Mouse (Mus musculus): ENCODE measurements around the gene Ifnlr1. TPM values are rescaled to one million over a fixed set of nuclear protein-coding genes. Genes with fewer than 3 reads are reported as not detected.
A peak's percentile ranks its signal among the peaks of the same experiment; 100 is the strongest.

Gene Ifnlr1
- total and polyA plus RNA-seq, 3 experiments = 0.04 TPM; not detected in 2

DNA sequence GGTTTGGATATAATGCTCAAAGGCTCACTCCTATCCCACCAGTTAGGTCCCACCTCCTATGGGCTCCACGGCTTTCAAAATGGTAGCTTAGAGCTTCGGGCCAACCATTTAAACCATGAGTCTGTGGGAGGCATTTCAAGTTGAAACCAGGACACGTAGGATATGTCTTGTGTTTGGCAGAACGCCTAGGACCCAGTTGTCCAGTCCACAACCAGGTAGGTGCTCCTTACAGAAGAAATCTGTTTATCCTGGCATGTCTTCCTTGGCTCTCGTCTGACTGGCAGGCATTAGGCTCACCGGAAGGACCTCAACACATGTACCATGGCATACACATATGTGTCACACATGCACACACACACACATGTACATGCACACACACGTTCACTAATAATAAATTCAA lies 3.7 kb downstream of the Ifnlr1 start:
- Histone ChIP-seq H3K27ac (ENCODE audit: insufficient read depth, low read depth) (no peak overlapping the region), H3K27me3 (replicated peaks) (peaks cover 54% of the 10 kb centered on the region), H3K36me3 (replicated peaks in 1 of 2; ENCODE audit: control insufficient read depth in 1 of 2, insufficient read depth in 1 of 2, low read length in 1 of 2) (no peaks in the 10 kb centered on the region), H3K4me1 (ENCODE audit: control insufficient read depth in 1 of 2, insufficient read depth in 2 of 2) (peaks cover 0 to 31% of the 10 kb centered on the region in 2 experiments; a peak in 2 of 4 replicates), H3K4me2 (ENCODE audit: insufficient read depth, low read depth, poor library complexity, severe bottlenecking) (no peak overlapping the region), H3K79me2 (replicated peaks; ENCODE audit: control insufficient read depth, extremely low read depth, insufficient read depth, poor library complexity, severe bottlenecking) (no peaks in the 10 kb centered on the region), H3K9ac (ENCODE audit: insufficient read depth, low read depth) (no peak overlapping the region), H3K9me3 (replicated peaks; ENCODE audit: low read length) (peaks cover 13% of the 10 kb centered on the region), H3K4me3 (replicated peaks in 1 of 3; ENCODE audit: low read depth in 2 of 3, low read length in 2 of 3, poor library complexity in 1 of 3) (no peak overlapping the region)
- dilution Hi-C loops (cut with MboI; ENCODE audit: extremely low pct_ligation_motif_present, extremely low pct_unique_long_range_greater_than_20kb, low sequenced_read_pairs) (no loop called here), in situ Hi-C loops (cut with MboI; ENCODE audit: low pct_ligation_motif_present, low pct_unique_long_range_greater_than_20kb, low sequenced_read_pairs) (no loop called here)
- TF ChIP-seq ZMIZ1 (IDR thresholded peaks at IDR 0.05; ENCODE audit: low read depth, low read length) = no peak
- TF ChIP-seq UBTF (IDR thresholded peaks at IDR 0.05; ENCODE audit: low read depth, low read length) = no peak
- no peak for TF ChIP-seq MXI1 (IDR thresholded peaks at IDR 0.05; ENCODE audit: low read depth, low read length)
- TF ChIP-seq IRF4 (IDR thresholded peaks at IDR 0.05; ENCODE audit: low read depth, low read length) = no peak
- TF ChIP-seq ZKSCAN1 (IDR thresholded peaks at IDR 0.05; ENCODE audit: borderline replicate concordance, low read depth, low read length) = no peak
- no peak for TF ChIP-seq ELF1 (IDR thresholded peaks at IDR 0.05; ENCODE audit: low read depth, low read length)
- no peak for TF ChIP-seq RAD21 (IDR thresholded peaks at IDR 0.05; ENCODE audit: low read depth, low read length)
- no peak for TF ChIP-seq EP300 (IDR thresholded peaks at IDR 0.05; ENCODE audit: low read length)
- no peak for TF ChIP-seq JUN (IDR thresholded peaks at IDR 0.05; ENCODE audit: insufficient read depth, low read depth, low read length)
- no peak for DNase-seq (ENCODE audit: extremely low read depth)

DNA sequence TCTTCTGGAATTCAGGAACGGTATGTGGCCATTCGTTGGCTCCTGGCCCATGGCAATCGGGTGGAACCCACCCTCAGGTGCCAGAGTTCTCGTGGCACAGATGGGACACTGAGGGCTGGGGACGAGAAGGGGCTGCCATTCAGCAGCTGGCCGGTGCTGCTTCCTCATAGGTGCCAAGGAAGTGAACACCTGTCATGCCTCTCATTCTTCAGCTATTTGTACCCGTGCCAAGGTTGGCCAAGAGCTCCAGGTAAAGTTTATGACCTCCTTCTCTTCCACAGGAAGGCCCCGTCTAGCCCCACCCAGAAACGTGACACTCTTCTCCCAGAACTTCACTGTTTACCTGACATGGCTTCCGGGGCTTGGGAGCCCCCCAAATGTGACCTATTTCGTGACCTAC lies 4.2 kb downstream of the Ifnlr1 start:
- H3K4me3 ChIP-seq (replicated peaks in 1 of 3; ENCODE audit: low read depth in 2 of 3, low read length in 2 of 3, poor library complexity in 1 of 3) = no peak overlapping the region
- peaks cover 13% of the 10 kb centered on the region for H3K9me3 ChIP-seq (replicated peaks; ENCODE audit: low read length)
- no peak overlapping the region for H3K27ac ChIP-seq (ENCODE audit: insufficient read depth, low read depth)
- no peaks in the 10 kb centered on the region for H3K36me3 ChIP-seq (replicated peaks in 1 of 2; ENCODE audit: control insufficient read depth in 1 of 2, insufficient read depth in 1 of 2, low read length in 1 of 2)
- H3K4me2 ChIP-seq (ENCODE audit: insufficient read depth, low read depth, poor library complexity, severe bottlenecking) = no peak overlapping the region
- H3K79me2 ChIP-seq (replicated peaks; ENCODE audit: control insufficient read depth, extremely low read depth, insufficient read depth, poor library complexity, severe bottlenecking) = no peaks in the 10 kb centered on the region
- peaks cover 0 to 27% of the 10 kb centered on the region in 2 experiments; a peak in 2 of 4 replicates for H3K4me1 ChIP-seq (ENCODE audit: control insufficient read depth in 1 of 2, insufficient read depth in 2 of 2)
- peaks cover 49% of the 10 kb centered on the region for H3K27me3 ChIP-seq (replicated peaks)
- in situ Hi-C loops (cut with MboI; ENCODE audit: low pct_ligation_motif_present, low pct_unique_long_range_greater_than_20kb, low sequenced_read_pairs) (no loop called here), dilution Hi-C loops (cut with MboI; ENCODE audit: extremely low pct_ligation_motif_present, extremely low pct_unique_long_range_greater_than_20kb, low sequenced_read_pairs) (no loop called here)
- H3K9ac ChIP-seq (ENCODE audit: insufficient read depth, low read depth) = no peak overlapping the region
- TF ChIP-seq RAD21 (IDR thresholded peaks at IDR 0.05; ENCODE audit: low read depth, low read length) = no peak
- TF ChIP-seq BHLHE40 (IDR thresholded peaks at IDR 0.05; ENCODE audit: low read depth, low read length) = no peak
- no peak for DNase-seq (ENCODE audit: extremely low read depth)

DNA sequence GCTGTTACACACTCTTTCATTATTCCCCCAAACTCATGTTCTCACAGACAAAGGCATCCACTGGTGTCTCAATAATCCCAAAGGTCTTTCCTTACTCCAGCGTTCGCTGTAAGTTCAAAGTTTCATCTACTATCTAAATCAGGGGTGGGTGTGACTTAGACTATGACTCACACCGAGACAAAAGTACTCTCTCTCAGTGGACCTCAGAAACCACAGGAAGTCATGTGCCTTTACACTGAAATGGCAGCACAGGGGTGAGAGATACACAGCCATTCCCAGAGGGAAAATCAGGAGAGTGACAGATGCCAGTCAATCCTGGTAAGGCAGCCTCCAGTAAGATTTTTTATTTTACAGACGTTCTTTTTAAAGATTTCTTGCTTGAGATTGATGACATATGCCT lies 6.8 kb downstream of the Ifnlr1 start:
- H3K4me3 ChIP-seq (replicated peaks in 1 of 3; ENCODE audit: low read depth in 2 of 3, low read length in 2 of 3, poor library complexity in 1 of 3) = no peak overlapping the region
- H3K9me3 ChIP-seq (replicated peaks; ENCODE audit: low read length) = peaks cover 17% of the 10 kb centered on the region
- TF ChIP-seq IRF4 (IDR thresholded peaks at IDR 0.05; ENCODE audit: low read depth, low read length) = 0 out of 2 replicates have a peak, but pooled peaks have one; percentile 29
- no peak for TF ChIP-seq RCOR1 (conservative IDR thresholded peaks at IDR 0.05; ENCODE audit: low read depth, low read length)
- peak; percentile 27; the same call in 1 of the 2 replicates for TF ChIP-seq JUND (conservative IDR thresholded peaks at IDR 0.05; ENCODE audit: low read depth, low read length)
- TF ChIP-seq BHLHE40 (IDR thresholded peaks at IDR 0.05; ENCODE audit: low read depth, low read length) = peak; percentile 87
- TF ChIP-seq EP300 (IDR thresholded peaks at IDR 0.05; ENCODE audit: low read length) = 0 out of 2 replicates have a peak, but pooled peaks have one; percentile 27
- TF ChIP-seq TBP (conservative IDR thresholded peaks at IDR 0.05; ENCODE audit: low read depth, low read length) = no peak
- no peak for TF ChIP-seq MAX (IDR thresholded peaks at IDR 0.05; ENCODE audit: low read length)
- H3K27me3 ChIP-seq (replicated peaks) = peaks cover 32% of the 10 kb centered on the region
- in situ Hi-C loops (cut with MboI; ENCODE audit: low pct_ligation_motif_present, low pct_unique_long_range_greater_than_20kb, low sequenced_read_pairs) (no loop called here), dilution Hi-C loops (cut with MboI; ENCODE audit: extremely low pct_ligation_motif_present, extremely low pct_unique_long_range_greater_than_20kb, low sequenced_read_pairs) (no loop called here)
- no peak overlapping the region for H3K4me2 ChIP-seq (ENCODE audit: insufficient read depth, low read depth, poor library complexity, severe bottlenecking)
- H3K79me2 ChIP-seq (replicated peaks; ENCODE audit: control insufficient read depth, extremely low read depth, insufficient read depth, poor library complexity, severe bottlenecking) = no peaks in the 10 kb centered on the region
- no peak overlapping the region for H3K9ac ChIP-seq (ENCODE audit: insufficient read depth, low read depth)
- no peak overlapping the region for H3K27ac ChIP-seq (ENCODE audit: insufficient read depth, low read depth)
- H3K36me3 ChIP-seq (replicated peaks in 1 of 2; ENCODE audit: control insufficient read depth in 1 of 2, insufficient read depth in 1 of 2, low read length in 1 of 2) = no peaks in the 10 kb centered on the region
- DNase-seq (ENCODE audit: extremely low read depth) = peak; percentile 28
- H3K4me1 ChIP-seq (ENCODE audit: control insufficient read depth in 1 of 2, insufficient read depth in 2 of 2) = peaks cover 0 to 7% of the 10 kb centered on the region in 2 experiments; a peak in 1 of 4 replicates

Measured in CH12.LX (cell line).